Mouse (Mus musculus): ENCODE measurements around the gene Eef1a2.
"Not testable (repeated sequence)": the region's sequence is repeated elsewhere in the genome, so short reads cannot be mapped to it uniquely, and the experiment has no call there.

The Eef1a2 gene

GRCm38 (mm10) chr2:181156248-181157121 is at the start of gene Eef1a2:
Gene Eef1a2 (minus strand): TSS chr2:181157014.
- DNase-seq (ENCODE audit: low spot score in 2 of 2) = no peak

- no peak for DNase-seq (ENCODE audit: low spot score in 2 of 2)
Measured at GRCm38 (mm10) chr2:181206118-181206517, 49.3 kb upstream of the Eef1a2 start.

GRCm38 (mm10) chr2:181205678-181206077 is 48.9 kb upstream of the Eef1a2 start:
- no peak for DNase-seq (ENCODE audit: low spot score in 2 of 2)

GRCm38 (mm10) chr2:181202886-181203285 is 46.1 kb upstream of the Eef1a2 start:
- DNase-seq (ENCODE audit: low spot score in 2 of 2) = no peak

- DNase-seq (ENCODE audit: low spot score in 2 of 2) = no peak
Measured at GRCm38 (mm10) chr2:181202422-181202821, 45.6 kb upstream of the Eef1a2 start, which contains the start of gene Ptk6. Gene Ptk6 (minus strand): TSS chr2:181202789.

- DNase-seq (ENCODE audit: low spot score in 2 of 2) = no peak
Measured at GRCm38 (mm10) chr2:181201606-181202005, 44.8 kb upstream of the Eef1a2 start.

- DNase-seq (ENCODE audit: low spot score in 2 of 2) = no peak
Measured at GRCm38 (mm10) chr2:181196628-181197300, 40.0 kb upstream of the Eef1a2 start.

GRCm38 (mm10) chr2:181193044-181193443 is 36.2 kb upstream of the Eef1a2 start:
- DNase-seq (ENCODE audit: low spot score in 2 of 2) = no peak

GRCm38 (mm10) chr2:181191936-181192335 is 35.1 kb upstream of the Eef1a2 start:
- no peak for DNase-seq (ENCODE audit: low spot score in 2 of 2)

GRCm38 (mm10) chr2:181191385-181191784 is 34.6 kb upstream of the Eef1a2 start:
- DNase-seq (ENCODE audit: low spot score in 2 of 2) = not testable (repeated sequence)

- no peak for DNase-seq (ENCODE audit: low spot score in 2 of 2)
Measured at GRCm38 (mm10) chr2:181189321-181189720, 32.5 kb upstream of the Eef1a2 start.

GRCm38 (mm10) chr2:181188681-181189080 is 31.9 kb upstream of the Eef1a2 start:
- peak; percentile 33 to 66 for DNase-seq (ENCODE audit: low spot score in 2 of 2)

- DNase-seq (ENCODE audit: low spot score in 2 of 2) = peak; percentile 91 to 96
Measured at GRCm38 (mm10) chr2:181187121-181188000, 30.5 kb upstream of the Eef1a2 start, which contains the start of gene Ppdpf. Gene Ppdpf (plus strand): TSS chr2:181187247.

- DNase-seq (ENCODE audit: low spot score in 2 of 2) = peak; percentile 78 to 82
Measured at GRCm38 (mm10) chr2:181186635-181187034, 29.8 kb upstream of the Eef1a2 start.

- DNase-seq (ENCODE audit: low spot score in 2 of 2) = no peak
Measured at GRCm38 (mm10) chr2:181180898-181181297, 24.1 kb upstream of the Eef1a2 start.

GRCm38 (mm10) chr2:181178471-181178870 is 21.7 kb upstream of the Eef1a2 start:
- DNase-seq (ENCODE audit: low spot score in 2 of 2) = no peak

GRCm38 (mm10) chr2:181178015-181178414 is 21.2 kb upstream of the Eef1a2 start:
- no peak for DNase-seq (ENCODE audit: low spot score in 2 of 2)

- no peak for DNase-seq (ENCODE audit: low spot score in 2 of 2)
Measured at GRCm38 (mm10) chr2:181174646-181175045, 17.8 kb upstream of the Eef1a2 start.

GRCm38 (mm10) chr2:181166469-181166868 is 9.7 kb upstream of the Eef1a2 start:
- DNase-seq (ENCODE audit: low spot score in 2 of 2) = no peak

- DNase-seq (ENCODE audit: low spot score in 2 of 2) = no peak
Measured at GRCm38 (mm10) chr2:181160821-181161220, 4.0 kb upstream of the Eef1a2 start.

- no peak for DNase-seq (ENCODE audit: low spot score in 2 of 2)
Measured at GRCm38 (mm10) chr2:181159771-181160170, 3.0 kb upstream of the Eef1a2 start.

GRCm38 (mm10) chr2:181159091-181159514 is 2.3 kb upstream of the Eef1a2 start:
- DNase-seq (ENCODE audit: low spot score in 2 of 2) = no peak
